Mouse (Mus musculus) embryonic fibroblast, embryonic 13.5 days (primary cell): Measurements from ENCODE around the gene Hoxb13. TPM values are rescaled to one million over a fixed set of nuclear protein-coding genes. Genes with fewer than 3 reads are reported as not detected.

Source experiments
- H3K27ac ChIP-seq: 2 replicates; pipeline ENCODE4 v1.5.1; 2012; ENCODE audit warnings: low read length, control low read depth, inconsistent platforms; ENCODE audit not compliant: insufficient read depth
- H3K4me1 ChIP-seq: 2 replicates; pipeline ENCODE4 v1.6.1; 2011; ENCODE audit warnings: low read length; ENCODE audit not compliant: control insufficient read depth, insufficient read depth
- H3K4me3 ChIP-seq: 2 replicates; pipeline ENCODE4 v1.5.1; 2011; ENCODE audit warnings: mild to moderate bottlenecking, control low read depth, low read length; ENCODE audit not compliant: insufficient read depth
- CTCF ChIP-seq: IDR thresholded peaks from 2 replicates; pipeline ENCODE4 v1.5.1; 2011; ENCODE audit warnings: mild to moderate bottlenecking, control low read depth, low read length, moderate library complexity, borderline replicate concordance; ENCODE audit not compliant: insufficient read depth
- POLR2A ChIP-seq: IDR thresholded peaks from 2 replicates; pipeline ENCODE4 v1.6.1; 2011; ENCODE audit warnings: low read depth, mild to moderate bottlenecking, control low read depth, low read length, moderate library complexity
- polyA plus RNA-seq: library from polyadenylated mRNA; stranded (reverse); fragments of >200 nt; gene quantifications from 2 replicates; pipeline ENCODE4 v1.2.4, GENCODE M21; 2011; ENCODE audit warnings: low read depth; ENCODE audit not compliant: missing spikeins, insufficient read length

Gene Hoxb13
- polyA plus RNA-seq, 1 experiment = not detected

DNA sequence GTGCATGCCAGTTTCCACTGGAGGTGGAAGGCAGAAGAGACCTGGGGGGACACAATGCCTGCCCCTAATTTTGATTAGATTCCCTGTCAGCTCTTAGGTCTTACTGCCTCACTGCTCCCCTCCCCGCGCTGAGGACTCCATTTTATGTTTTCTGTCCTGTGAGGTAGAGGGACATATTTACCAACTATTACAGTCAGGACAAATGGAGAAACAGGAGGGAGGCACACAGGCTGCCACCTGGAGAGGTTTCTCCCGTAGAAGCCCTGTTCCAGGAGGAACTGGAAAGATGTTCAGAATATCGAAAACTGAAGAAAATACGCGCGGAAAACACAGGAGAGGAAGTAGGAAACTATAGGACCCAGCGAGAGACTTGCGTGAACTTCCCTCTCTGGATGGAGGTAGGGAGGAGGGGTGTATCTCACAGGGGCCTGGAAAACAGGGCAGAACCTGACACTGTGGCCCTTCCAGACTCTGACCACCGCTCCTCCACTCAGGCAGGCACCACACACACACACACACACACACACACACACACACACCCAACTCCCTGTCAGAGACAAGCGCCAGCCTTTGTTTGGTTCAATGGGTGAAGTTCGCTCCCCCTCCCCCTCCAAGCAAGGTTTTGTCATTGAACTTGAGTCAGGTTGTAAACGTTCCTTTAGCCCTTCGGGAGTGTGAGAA is 8.4 kb downstream of the Hoxb13 start:
- TF ChIP-seq CTCF = no peak
- TF ChIP-seq POLR2A = no peak
- H3K27ac ChIP-seq = no peak overlapping the region
- no peak overlapping the region for H3K4me3 ChIP-seq
- peaks cover 3% of the 10 kb centered on the region; the same call in 1 of the 2 replicates for H3K4me1 ChIP-seq

DNA sequence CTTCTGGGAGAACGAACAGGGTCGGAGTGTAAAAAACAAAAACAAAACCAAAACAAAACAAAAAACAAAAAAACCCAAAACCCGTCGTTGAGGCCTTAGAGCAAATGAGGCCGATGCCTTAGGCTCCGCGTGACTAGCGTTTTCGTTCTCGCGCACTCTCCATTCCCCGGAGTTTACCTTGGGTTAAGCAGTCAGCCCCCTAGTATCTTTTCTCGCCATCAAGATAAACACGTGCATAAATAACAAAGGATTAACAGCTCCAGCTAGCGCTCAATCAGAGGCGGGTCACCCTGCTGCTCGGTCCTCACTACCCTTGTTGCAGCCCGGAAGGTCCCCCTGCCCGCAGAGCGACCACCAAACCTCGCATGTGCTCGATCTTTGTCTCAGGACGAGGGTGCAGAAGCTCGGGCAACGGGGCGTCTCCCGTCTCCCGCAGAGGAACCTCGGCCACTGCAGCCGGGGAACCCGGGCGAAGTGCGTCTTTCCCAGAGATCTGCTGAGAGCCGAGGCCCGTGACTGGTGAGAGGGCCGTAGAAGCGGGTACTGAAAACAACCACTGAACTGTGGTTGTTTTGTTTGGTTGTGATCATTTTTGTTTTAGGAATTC is 9.2 kb downstream of the Hoxb13 start:
- Histone ChIP-seq H3K4me1 (peaks cover 3% of the 10 kb centered on the region; the same call in 1 of the 2 replicates), H3K4me3 (no peak overlapping the region), H3K27ac (no peak overlapping the region)
- no peak for TF ChIP-seq POLR2A
- no peak for TF ChIP-seq CTCF

DNA sequence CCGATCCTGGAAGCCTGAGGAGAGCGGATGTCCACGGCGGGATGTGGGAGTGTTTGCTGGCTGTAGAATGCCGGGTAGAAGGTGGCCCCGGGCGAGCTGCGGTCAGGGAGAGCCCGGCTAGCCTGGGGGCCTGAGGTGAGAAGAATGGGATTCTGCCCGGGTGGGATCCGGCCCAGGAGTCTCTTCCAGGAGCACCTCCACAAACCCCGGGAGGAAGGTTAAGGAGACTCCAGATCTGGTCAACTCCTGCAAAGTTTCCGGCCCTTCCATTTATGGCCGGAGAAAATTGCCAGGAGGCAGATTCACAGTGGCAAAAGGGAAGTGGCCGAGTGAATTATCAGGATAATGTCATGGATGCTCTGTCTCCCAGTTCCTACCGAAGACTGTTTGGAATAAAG is 9.7 kb downstream of the Hoxb13 start:
- Histone ChIP-seq H3K27ac (no peak overlapping the region), H3K4me3 (no peak overlapping the region), H3K4me1 (peaks cover 3% of the 10 kb centered on the region; the same call in 1 of the 2 replicates)
- TF ChIP-seq POLR2A (no peak), CTCF (no peak)

DNA sequence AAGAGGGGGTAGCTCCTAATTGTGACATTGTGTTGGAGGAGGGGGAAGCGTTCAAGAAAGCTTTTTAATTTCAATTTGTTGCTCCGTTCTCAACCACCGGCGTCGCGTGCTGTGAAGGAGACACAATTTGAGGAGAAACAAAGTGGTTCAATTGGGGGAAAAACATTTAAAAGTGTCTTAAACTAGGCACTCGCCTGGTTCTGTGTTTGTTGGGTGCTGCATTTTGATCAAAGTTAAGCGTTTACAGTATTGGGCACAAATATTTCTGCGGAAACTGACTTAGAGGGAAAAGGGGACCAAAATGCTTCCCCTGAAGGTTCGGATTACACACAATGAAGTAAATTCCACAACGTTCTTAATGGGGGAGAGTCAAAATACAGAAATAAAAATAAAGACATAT is 10.2 kb downstream of the Hoxb13 start:
- no peak overlapping the region for H3K27ac ChIP-seq
- H3K4me1 ChIP-seq = peaks cover 3% of the 10 kb centered on the region; the same call in 1 of the 2 replicates
- TF ChIP-seq CTCF = no peak
- no peak for TF ChIP-seq POLR2A
- H3K4me3 ChIP-seq = no peak overlapping the region

DNA sequence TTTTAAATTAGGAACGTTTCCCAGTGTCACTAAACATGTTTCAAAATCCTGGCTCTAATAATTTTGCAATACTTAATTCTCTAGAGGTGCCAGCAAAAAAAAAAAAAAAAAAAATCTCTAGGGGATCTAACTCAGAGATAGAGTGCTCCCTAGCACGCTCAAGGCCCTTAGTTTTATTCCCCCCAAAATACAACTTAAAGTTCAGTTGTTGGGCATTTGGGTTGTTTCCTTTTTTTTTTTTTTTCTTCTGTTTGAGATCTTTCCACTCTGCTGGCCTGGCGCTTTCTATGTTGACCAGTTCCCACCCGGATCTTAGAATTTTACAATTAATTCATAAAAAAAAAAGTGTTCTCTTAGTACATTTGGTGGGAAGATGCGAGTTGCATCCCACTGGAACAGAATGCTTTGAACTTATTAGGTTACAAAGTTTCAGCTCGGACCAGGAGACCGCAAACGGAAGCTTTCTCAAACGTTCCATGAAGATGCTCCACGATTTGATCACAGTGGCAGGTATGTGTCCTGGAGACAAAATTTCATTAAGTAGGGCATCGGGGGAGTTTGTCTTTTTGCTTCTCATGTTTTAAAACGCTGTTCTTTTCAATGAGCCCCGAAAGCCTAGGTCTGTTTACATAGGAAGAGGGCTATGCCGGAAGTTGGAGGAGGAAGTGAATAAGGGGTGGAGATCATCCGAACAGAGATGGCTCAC is 11.5 kb downstream of the Hoxb13 start:
- TF ChIP-seq POLR2A (no peak), CTCF (no peak)

DNA sequence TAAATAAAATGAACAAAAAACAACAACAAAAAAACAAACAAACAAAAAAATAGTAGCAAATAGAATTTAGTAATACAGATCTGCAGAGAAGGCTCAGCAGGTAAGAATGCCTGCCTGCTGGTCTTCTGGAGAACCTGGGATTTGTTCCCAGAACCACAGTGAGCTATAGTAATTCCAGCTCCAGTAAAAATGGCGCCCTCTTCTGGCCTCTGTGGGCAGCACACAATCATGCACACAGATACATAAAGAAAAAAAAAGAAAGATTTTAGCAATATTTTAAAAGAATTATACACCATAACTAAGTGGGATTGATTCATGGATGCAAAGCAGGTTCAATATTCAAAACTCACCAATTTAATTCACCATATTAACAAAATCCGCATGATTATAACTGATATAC is 29.7 kb downstream of the Hoxb13 start:
- no peak overlapping the region for H3K4me3 ChIP-seq
- no peak overlapping the region for H3K27ac ChIP-seq
- no peaks in the 10 kb centered on the region for H3K4me1 ChIP-seq
- no peak for TF ChIP-seq CTCF
- no peak for TF ChIP-seq POLR2A

More for the DNA sequence above, 11.5 kb downstream of the Hoxb13 start:
- H3K4me3 ChIP-seq = no peak overlapping the region
- peaks cover 3% of the 10 kb centered on the region; the same call in 1 of the 2 replicates for H3K4me1 ChIP-seq
- no peak overlapping the region for H3K27ac ChIP-seq

DNA sequence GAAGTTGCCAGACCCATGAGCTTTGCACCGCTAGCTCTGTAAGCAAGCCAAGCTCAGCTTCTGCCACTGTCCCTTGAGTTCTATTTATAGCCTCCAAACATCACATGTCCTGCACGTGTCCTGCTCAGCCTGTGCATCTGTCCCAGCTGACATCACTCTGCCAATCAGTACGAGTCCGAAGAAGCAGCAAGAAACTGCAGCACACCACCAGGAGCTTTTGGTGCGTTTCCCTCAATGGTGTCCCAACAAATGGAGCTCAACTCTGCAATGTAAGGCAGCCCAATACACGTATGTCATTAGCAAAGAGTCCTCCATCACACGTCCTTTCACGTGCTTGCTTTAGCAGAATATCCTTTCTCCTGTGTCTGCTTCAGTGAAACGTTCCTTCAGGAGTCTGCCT is 33.6 kb downstream of the Hoxb13 start:
- TF ChIP-seq CTCF (no peak), POLR2A (no peak)
- Histone ChIP-seq H3K4me1 (no peaks in the 10 kb centered on the region), H3K4me3 (no peak overlapping the region)

DNA sequence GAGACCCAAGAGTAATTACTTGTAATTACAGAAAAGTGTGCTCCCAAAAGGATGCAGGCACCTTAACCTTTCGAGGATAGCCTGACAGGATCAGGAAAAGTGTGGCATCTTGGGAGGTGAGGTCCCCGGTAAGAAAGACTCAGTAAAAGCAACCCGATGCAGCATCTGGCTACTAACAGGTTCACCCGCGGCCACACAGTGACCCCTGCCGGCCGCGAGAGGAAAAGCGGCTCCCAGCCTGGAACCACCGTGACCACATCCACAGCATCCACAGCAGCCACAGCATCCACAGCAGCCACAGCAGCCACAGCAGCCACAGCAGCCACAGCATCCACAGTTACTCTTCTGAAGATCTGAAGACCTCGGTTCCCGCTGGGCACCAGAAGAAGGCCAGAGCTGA is 40.8 kb downstream of the Hoxb13 start:
- no peak overlapping the region for H3K4me3 ChIP-seq
- no peak for TF ChIP-seq POLR2A
- TF ChIP-seq CTCF = peak; percentile 34
- no peaks in the 10 kb centered on the region for H3K4me1 ChIP-seq
- no peak overlapping the region for H3K27ac ChIP-seq

More for the DNA sequence above, 33.6 kb downstream of the Hoxb13 start:
- no peak overlapping the region for H3K27ac ChIP-seq

DNA sequence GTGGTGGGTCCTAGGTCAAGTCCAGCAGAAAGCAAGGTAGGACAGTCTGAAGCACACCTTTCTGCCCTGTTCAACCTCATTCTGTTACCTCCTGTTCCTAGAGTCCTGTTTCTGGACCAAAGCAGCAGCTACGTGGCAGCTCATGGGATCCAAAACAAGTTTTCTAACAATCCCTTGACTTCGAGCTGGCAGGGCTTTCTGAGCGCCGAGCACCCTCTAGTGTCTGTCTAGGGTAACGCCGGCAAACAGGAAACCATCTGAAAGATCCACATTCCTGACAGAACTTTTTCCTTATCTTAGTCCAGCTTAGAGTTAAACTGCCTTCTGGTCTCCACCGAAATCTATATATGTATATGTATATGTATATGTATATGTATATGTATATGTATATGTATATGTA is 46.1 kb downstream of the Hoxb13 start:
- H3K4me1 ChIP-seq = no peaks in the 10 kb centered on the region
- peak; percentile 60; the same call in 1 of the 2 replicates for TF ChIP-seq CTCF
- no peak for TF ChIP-seq POLR2A
- no peak overlapping the region for H3K27ac ChIP-seq
- H3K4me3 ChIP-seq = no peak overlapping the region

Other genes starting within 250 kb of the Hoxb13 start
- gene Igf2bp1, start 188.4 kb upstream of the Hoxb13 start, polyA plus RNA-seq = 37.9 and 39.8 TPM in 2 replicates
- gene Gip, start 169.8 kb upstream of the Hoxb13 start, polyA plus RNA-seq = not detected in 2 replicates
- gene Snf8, start 159.4 kb upstream of the Hoxb13 start, polyA plus RNA-seq = 68.4 and 71.9 TPM in 2 replicates
- gene Ube2z, start 128.9 kb upstream of the Hoxb13 start, polyA plus RNA-seq = 79.3 and 80.1 TPM in 2 replicates
- gene Atp5g1, start 118.6 kb upstream of the Hoxb13 start, polyA plus RNA-seq = 206 and 212 TPM in 2 replicates
- gene Calcoco2, start 82.4 kb upstream of the Hoxb13 start, polyA plus RNA-seq = not detected in 2 replicates
- not detected in 2 replicates for gene Ttll6, start 60.5 kb upstream of the Hoxb13 start, polyA plus RNA-seq
- 43.5 and 51.7 TPM in 2 replicates for gene Hoxb9, start 77.1 kb downstream of the Hoxb13 start, polyA plus RNA-seq
- 11.7 and 20.1 TPM in 2 replicates for gene Hoxb8, start 87.6 kb downstream of the Hoxb13 start, polyA plus RNA-seq
- gene Hoxb7, start 92.3 kb downstream of the Hoxb13 start, polyA plus RNA-seq = 13.1 and 22.5 TPM in 2 replicates
- 9.6 and 14.1 TPM in 2 replicates for gene Hoxb6, start 98.2 kb downstream of the Hoxb13 start, polyA plus RNA-seq
- gene Hoxb5, start 109.0 kb downstream of the Hoxb13 start, polyA plus RNA-seq = 4.1 and 5.9 TPM in 2 replicates
- gene Hoxb4, start 124.0 kb downstream of the Hoxb13 start, polyA plus RNA-seq = 8.3 and 10.4 TPM in 2 replicates
- 19.1 and 21.9 TPM in 2 replicates for gene Hoxb3, start 129.0 kb downstream of the Hoxb13 start, polyA plus RNA-seq
- gene Hoxb2, start 156.2 kb downstream of the Hoxb13 start, polyA plus RNA-seq = 6.6 and 11.0 TPM in 2 replicates
- not detected in 2 replicates for gene Hoxb1, start 171.4 kb downstream of the Hoxb13 start, polyA plus RNA-seq